Mouse (Mus musculus): ENCODE measurements around the gene Celf2.

DNA sequence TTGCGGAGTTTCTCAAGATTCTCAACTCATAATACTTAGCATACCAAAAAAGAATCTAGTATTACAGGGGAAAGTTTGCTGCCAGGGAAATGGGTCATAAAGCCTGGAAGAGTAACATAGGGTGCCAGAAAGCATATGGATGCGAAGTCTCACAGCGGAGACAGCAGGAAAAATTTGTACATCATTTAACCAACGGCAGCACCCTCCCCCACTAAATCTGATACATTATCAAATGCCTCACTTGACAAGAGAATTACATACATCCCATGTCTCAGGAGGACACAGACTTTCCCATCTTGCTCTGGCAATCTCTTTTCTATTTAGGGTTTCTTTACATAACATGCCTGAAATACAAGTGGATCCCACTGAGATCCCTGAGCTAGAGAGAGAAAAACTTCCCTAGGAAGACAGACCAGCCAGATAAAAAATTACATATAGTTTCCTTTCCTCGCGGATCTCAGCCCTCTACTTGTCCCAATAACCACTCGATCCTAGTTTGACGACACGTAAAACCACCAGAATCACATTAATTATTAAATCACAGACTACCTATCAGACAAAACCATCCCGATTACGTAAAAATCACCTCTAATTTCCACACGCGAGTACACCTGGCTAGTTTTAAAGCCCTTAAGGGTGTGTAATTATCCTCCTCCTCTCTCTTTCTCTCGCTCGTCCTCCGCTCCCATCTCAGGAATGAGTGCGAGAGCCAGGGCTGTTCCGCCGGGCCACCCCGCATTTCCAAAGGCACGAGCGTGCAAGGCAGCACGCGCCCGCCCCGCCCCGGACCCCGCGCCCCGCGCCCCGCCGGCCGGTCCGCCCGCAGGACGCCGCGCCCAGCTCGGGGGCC, 637.9 kb downstream of the Celf2 start:
- TF ChIP-seq MAFK (IDR thresholded peaks at IDR 0.05; ENCODE audit: insufficient read depth, low read depth, low read length) (no peak), ZC3H11A (IDR thresholded peaks at IDR 0.05; ENCODE audit: borderline replicate concordance, low read depth, low read length) (no peak), HCFC1 (IDR thresholded peaks at IDR 0.05; ENCODE audit: borderline replicate concordance, insufficient read depth, low read length) (no peak)

Data from ES-E14 (cell line).